Mouse (Mus musculus) hindbrain, embryonic 11.5 days (tissue): Measurements from ENCODE around the gene 1700092M07Rik. TPM values are rescaled to one million over a fixed set of nuclear protein-coding genes. Genes with fewer than 3 reads are reported as not detected.

Experiments used
- ATAC-seq: fragments of 200-750 bp; cut with Nextera tagmentation; 2 replicates; pipeline ENCODE4 v1.8.0; 2017; ENCODE audit warnings: mild to moderate bottlenecking, moderate TSS enrichment, moderate library complexity; ENCODE audit not compliant: low FRiP score
- DNase-seq: peaks from one replicate; pipeline ENCODE4 v3.0.0-alpha.2; 2015; ENCODE audit warnings: low spot score
- H3K27ac ChIP-seq: fragments of 300-500 bp; sonication (generic); 2 replicates; pipeline ENCODE4 v1.5.1; 2014; ENCODE audit warnings: mild to moderate bottlenecking, low read depth, low read length
- H3K27me3 ChIP-seq: fragments of 300-500 bp; sonication (generic); 2 replicates; pipeline ENCODE4 v1.6.1; 2014; ENCODE audit warnings: mild to moderate bottlenecking, low read length, moderate library complexity, mixed read lengths; ENCODE audit not compliant: control insufficient read depth, insufficient read depth
- H3K36me3 ChIP-seq: fragments of 300-500 bp; sonication (generic); 2 replicates; pipeline ENCODE4 v1.6.1; 2014; ENCODE audit warnings: mild to moderate bottlenecking, low read length, moderate library complexity, mixed read lengths; ENCODE audit not compliant: control insufficient read depth, insufficient read depth
- H3K4me1 ChIP-seq: fragments of 300-500 bp; sonication (generic); replicated peaks from 2 replicates; pipeline ENCODE4 v1.6.1; 2014; ENCODE audit warnings: low read length, mixed read lengths; ENCODE audit not compliant: control insufficient read depth, insufficient read depth
- H3K4me2 ChIP-seq: fragments of 300-500 bp; sonication (generic); replicated peaks from 2 replicates; pipeline ENCODE4 v1.6.1; 2014; ENCODE audit warnings: mild to moderate bottlenecking, low read depth, low read length
- H3K4me3 ChIP-seq: fragments of 300-500 bp; sonication (generic); 2 replicates; pipeline ENCODE4 v1.5.1; 2014; ENCODE audit warnings: low read depth, low read length
- H3K9ac ChIP-seq: fragments of 300-500 bp; sonication (generic); 2 replicates; pipeline ENCODE4 v1.6.1; 2014; ENCODE audit warnings: low read depth, low read length
- H3K9me3 ChIP-seq: fragments of 300-500 bp; sonication (generic); 2 replicates; pipeline ENCODE4 v1.6.1; 2016; ENCODE audit warnings: low read length; ENCODE audit not compliant: control insufficient read depth
- WGBS: fragments of 180-500 bp; shearing (Covaris S2); extraction: QIAGEN DNeasy Blood & Tissue Kit; methylation state at CpG from one replicate; pipeline ENCODE4 v1.1.7; 2014; 5-methylcytosine and 5-hydroxymethylcytosine counted together
- polyA plus RNA-seq: library from polyadenylated mRNA; unstranded; fragments of >200 nt; fragmentation: Nextera tagmentation; extraction: Ambion mirVana; gene quantifications from 2 replicates; pipeline ENCODE4 v1.2.1, GENCODE M21; 2014

1700092M07Rik gene
- polyA plus RNA-seq, 1 experiment from 2014 or later = 1.6 TPM

GRCm38 (mm10) chr19:8722559-8722906, 18.0 kb upstream of the 1700092M07Rik start:
- Histone ChIP-seq H3K9me3 (no peaks in the 10 kb centered on the region), H3K27ac (peak overlapping the region; percentile 88), H3K4me1 (no peaks in the 10 kb centered on the region), H3K27me3 (no peaks in the 10 kb centered on the region), H3K36me3 (peaks cover 7% of the 10 kb centered on the region; the same call in 1 of the 2 replicates), H3K9ac (peak overlapping the region; percentile 88), H3K4me3 (peak overlapping the region; percentile 84), H3K4me2 (peak overlapping the region; percentile 69)
- ATAC-seq (no peak; the same call in 1 of the 2 replicates), DNase-seq (no peak)
- whole genome bisulfite sequencing = 1% methylated on average over 5 of the region's 5 CpGs

GRCm38 (mm10) chr19:8722907-8723573, 17.5 kb upstream of the 1700092M07Rik start, which contains the start of gene Slc3a2:
Slc3a2 (minus strand) TSS chr19:8723369.
- DNase-seq (peak; percentile 95), ATAC-seq (peak; percentile 97)
- Histone ChIP-seq H3K9ac (peak within 1 kb of the TSS; percentile 98), H3K9me3 (no peaks in the 10 kb centered on the region), H3K4me3 (peak within 1 kb of the TSS; percentile 84), H3K36me3 (peaks cover 7% of the 10 kb centered on the region; the same call in 1 of the 2 replicates), H3K4me2 (peak within 1 kb of the TSS; percentile 69), H3K4me1 (no peaks in the 10 kb centered on the region), H3K27ac (peak within 1 kb of the TSS; percentile 88), H3K27me3 (no peaks in the 10 kb centered on the region)
- WGBS = under 1% methylated on average over 50 of the region's 50 CpGs

- no peaks in the 10 kb centered on the region for H3K4me1 ChIP-seq
- DNase-seq (peak; percentile 45), ATAC-seq (no peak)
- under 1% methylated on average over 20 of the region's 20 CpGs for WGBS
- H3K27me3 ChIP-seq = no peaks in the 10 kb centered on the region
- H3K4me2 ChIP-seq = peak overlapping the region; percentile 44
- peak overlapping the region; percentile 84 for H3K4me3 ChIP-seq
- H3K36me3 ChIP-seq = peaks cover 7% of the 10 kb centered on the region; the same call in 1 of the 2 replicates
- H3K9me3 ChIP-seq = no peaks in the 10 kb centered on the region
- peak overlapping the region; percentile 77 for H3K27ac ChIP-seq
- H3K9ac ChIP-seq = peak overlapping the region; percentile 98
Measured at GRCm38 (mm10) chr19:8723574-8724346, 16.8 kb upstream of the 1700092M07Rik start.

- 5% methylated on average over 2 of the region's 2 CpGs for WGBS
Measured at GRCm38 (mm10) chr19:8724392-8724791, 16.1 kb upstream of the 1700092M07Rik start.

GRCm38 (mm10) chr19:8725081-8725613, 15.4 kb upstream of the 1700092M07Rik start:
- peak overlapping the region; percentile 44 for H3K4me2 ChIP-seq
- no peak for DNase-seq
- H3K27ac ChIP-seq = no peak overlapping the region

More at GRCm38 (mm10) chr19:8724392-8724791, 16.1 kb upstream of the 1700092M07Rik start:
- no peak overlapping the region for H3K27ac ChIP-seq
- no peaks in the 10 kb centered on the region for H3K27me3 ChIP-seq
- H3K4me2 ChIP-seq = peak overlapping the region; percentile 44
- H3K9me3 ChIP-seq = no peaks in the 10 kb centered on the region
- peak overlapping the region; percentile 84 for H3K4me3 ChIP-seq
- ATAC-seq = no peak
- no peak for DNase-seq
- H3K4me1 ChIP-seq = no peaks in the 10 kb centered on the region
- peaks cover 7% of the 10 kb centered on the region; the same call in 1 of the 2 replicates for H3K36me3 ChIP-seq
- H3K9ac ChIP-seq = peak overlapping the region; percentile 98

GRCm38 (mm10) chr19:8726609-8727390, 13.7 kb upstream of the 1700092M07Rik start:
- H3K9me3 ChIP-seq = no peaks in the 10 kb centered on the region
- no peak overlapping the region for H3K4me2 ChIP-seq
- no peaks in the 10 kb centered on the region for H3K27me3 ChIP-seq
- H3K27ac ChIP-seq = no peak overlapping the region
- no peaks in the 10 kb centered on the region for H3K4me1 ChIP-seq
- no peak for DNase-seq
- no peak overlapping the region for H3K9ac ChIP-seq
- H3K4me3 ChIP-seq = no peak overlapping the region
- no peak for ATAC-seq
- WGBS = 18% methylated on average over 3 of the region's 3 CpGs
- H3K36me3 ChIP-seq = peaks cover 7% of the 10 kb centered on the region; the same call in 1 of the 2 replicates

More at GRCm38 (mm10) chr19:8725081-8725613, 15.4 kb upstream of the 1700092M07Rik start:
- Histone ChIP-seq H3K4me3 (peak overlapping the region; percentile 84), H3K36me3 (peaks cover 7% of the 10 kb centered on the region; the same call in 1 of the 2 replicates), H3K27me3 (no peaks in the 10 kb centered on the region), H3K9ac (peak overlapping the region; percentile 98), H3K9me3 (no peaks in the 10 kb centered on the region), H3K4me1 (no peaks in the 10 kb centered on the region)
- ATAC-seq = no peak
- 51% methylated on average over 4 of the region's 4 CpGs for WGBS

- ATAC-seq = no peak
- 27% methylated on average over 5 of the region's 5 CpGs for WGBS
- Histone ChIP-seq H3K9ac (no peak overlapping the region), H3K4me1 (no peaks in the 10 kb centered on the region), H3K27ac (no peak overlapping the region), H3K27me3 (no peaks in the 10 kb centered on the region), H3K36me3 (peaks cover 7% of the 10 kb centered on the region; the same call in 1 of the 2 replicates), H3K4me3 (no peak overlapping the region), H3K4me2 (no peak overlapping the region), H3K9me3 (no peaks in the 10 kb centered on the region)
- no peak for DNase-seq
Measured at GRCm38 (mm10) chr19:8727495-8728114, 12.9 kb upstream of the 1700092M07Rik start.
